Mouse (Mus musculus) adrenal gland, adult 10 weeks (tissue): ENCODE results near the gene Gm37240. TPM values are rescaled to one million over a fixed set of nuclear protein-coding genes. Genes with fewer than 3 reads are reported as not detected.

Experiments
- polyA plus RNA-seq: library from polyadenylated mRNA; stranded (reverse); fragments of 350-450 nt; fragmentation: Illumina TruSeq; extraction: RNeasy Lipid Tissue Mini Kit (QIAGEN cat#74804); gene quantifications from one replicate; pipeline ENCODE4 v1.2.3, GENCODE M21; 2014; ENCODE audit warnings: low read depth, low replicate concordance

Gm37240 gene
- polyA plus RNA-seq: 0.35 TPM

DNA sequence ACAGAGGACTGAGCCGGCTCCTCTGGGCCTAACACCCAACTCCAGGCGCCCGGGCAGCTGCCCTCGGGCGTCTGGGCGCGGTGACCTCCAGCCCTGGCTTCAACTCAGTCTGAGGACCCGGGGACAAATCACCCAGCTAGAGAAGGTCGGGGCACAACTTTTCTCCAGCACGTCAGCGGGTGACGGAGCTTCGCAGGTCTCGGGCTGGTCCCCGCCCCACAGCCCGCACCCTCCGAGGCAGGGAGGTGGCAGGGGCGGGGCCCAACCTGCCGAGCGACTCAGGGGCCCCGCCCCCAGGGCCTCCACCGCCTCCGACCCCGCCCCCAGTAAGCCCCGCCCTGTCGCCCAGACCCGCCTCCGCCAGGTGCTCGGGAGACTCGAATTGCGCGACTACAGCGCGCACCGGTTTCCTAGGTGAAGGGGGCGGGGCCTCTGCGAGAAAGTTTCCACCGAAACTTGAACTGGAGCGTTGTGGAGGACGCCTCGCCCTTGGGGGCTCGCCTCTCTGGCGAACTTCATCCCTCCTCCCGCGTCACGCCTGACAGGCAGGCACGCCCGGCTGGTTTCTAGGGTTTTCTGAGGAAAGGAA lies at the start of gene Gm37240, which contains the start of gene Glt28d2:
TSS of gene Gm37240 (minus strand) at position 280 of the 589 bp plus-strand sequence.
TSS of gene Glt28d2 (minus strand) at position 278 of the 589 bp plus-strand sequence.

DNA sequence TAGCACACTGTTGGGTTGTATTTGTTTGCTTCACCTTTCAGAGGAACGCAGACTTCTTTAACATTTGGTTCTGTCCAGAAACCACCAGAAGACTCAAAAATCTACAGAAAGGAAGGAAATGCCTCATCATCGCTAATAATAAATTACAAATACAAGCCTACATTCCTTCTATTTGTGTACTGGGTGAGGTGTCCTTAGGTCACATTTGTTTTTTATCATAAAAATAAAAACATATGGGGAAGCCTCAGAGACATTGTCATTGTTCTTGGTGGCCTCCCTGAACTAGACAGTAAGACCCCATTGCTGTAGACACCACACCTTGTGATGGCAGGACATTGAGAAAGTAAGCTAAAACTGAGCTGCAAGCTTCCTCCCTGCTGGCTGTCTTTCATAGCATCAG lies 70.1 kb downstream of the Gm37240 start, which contains the start of gene Fam160a1:
TSS of gene Fam160a1 (minus strand) at position 101 of the 400 bp plus-strand sequence.

DNA sequence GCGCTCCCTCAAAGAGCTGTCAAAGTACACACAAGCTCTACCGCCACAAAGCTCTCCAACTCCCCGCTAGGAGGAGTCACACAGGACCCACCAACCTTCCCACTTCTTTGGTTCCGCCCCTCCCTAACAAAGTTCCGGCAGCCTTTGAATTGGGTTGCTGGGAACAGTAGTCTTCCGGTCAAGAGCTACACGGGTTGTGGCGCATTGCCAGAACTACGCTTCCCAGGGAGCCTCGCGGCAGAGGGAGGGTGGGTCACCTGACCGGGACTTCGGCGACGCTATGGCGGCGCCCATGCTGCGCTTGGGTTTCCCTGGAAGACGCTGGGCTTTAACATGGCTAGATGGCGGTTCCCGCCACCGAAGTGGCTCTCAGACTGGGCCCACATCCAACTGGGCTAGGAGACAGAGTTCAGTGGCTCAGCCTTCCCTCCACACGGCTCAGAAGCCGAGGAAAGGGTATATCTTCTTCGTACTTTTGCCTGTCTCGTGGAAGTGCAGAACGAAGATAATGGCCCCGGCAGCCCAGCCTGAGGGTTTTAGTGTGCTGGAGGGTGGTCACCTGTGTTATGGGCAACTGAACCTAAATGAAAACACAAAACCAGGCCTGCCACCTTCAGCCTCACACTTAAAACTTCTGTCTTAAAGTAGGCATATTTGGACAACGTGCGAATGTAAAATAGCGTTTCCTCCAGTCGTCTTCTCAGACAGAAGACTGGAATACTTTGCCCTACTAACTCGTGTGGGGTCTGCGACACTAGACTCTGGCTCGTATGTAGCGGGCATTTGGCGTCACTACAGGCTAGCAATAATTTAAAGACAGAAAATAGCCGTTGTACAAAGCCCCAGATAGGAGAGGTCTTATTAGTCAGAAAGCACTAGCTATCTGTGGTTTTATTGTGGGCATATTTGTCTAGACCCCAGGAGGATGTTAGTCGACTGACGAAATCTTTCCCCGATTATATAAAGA lies 313.2 kb downstream of the Gm37240 start, which contains the start of gene Gatb:
TSS of gene Gatb (plus strand) at position 256 of the 967 bp plus-strand sequence.

DNA sequence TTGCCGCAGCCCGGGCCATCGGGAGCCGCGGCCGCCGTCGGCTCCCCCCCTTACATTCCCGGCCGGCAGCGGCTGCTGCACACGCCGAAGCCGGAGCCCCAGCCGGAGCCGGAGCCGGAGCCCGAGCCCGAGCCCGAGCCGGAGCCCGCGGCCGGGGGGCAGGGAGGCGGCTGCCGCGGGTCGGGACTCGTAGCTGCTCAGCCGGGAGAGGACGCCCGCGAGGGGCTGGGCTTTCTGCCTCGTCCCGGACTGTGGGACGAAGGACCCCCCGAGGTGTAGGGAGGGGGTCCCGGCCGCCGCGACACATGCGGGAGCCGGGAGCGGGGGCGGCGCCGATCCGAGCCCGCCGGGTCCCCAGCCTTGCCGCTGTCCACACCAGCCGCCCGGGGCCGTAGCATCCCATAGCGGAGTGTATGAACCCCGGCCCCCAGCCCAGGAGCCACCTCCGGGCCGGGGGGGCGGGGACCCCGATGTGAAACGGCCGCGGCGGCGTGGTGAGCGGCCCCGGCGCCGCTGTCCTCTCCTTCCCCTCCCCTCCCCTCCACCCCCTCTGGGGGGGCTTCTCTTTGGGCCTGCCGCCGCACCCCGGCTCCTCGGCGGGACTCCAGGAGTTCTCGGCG lies 1072.4 kb downstream of the Gm37240 start, which contains the start of gene Fbxw7:
TSS of gene Fbxw7 (plus strand) at position 507 of the 620 bp plus-strand sequence.

DNA sequence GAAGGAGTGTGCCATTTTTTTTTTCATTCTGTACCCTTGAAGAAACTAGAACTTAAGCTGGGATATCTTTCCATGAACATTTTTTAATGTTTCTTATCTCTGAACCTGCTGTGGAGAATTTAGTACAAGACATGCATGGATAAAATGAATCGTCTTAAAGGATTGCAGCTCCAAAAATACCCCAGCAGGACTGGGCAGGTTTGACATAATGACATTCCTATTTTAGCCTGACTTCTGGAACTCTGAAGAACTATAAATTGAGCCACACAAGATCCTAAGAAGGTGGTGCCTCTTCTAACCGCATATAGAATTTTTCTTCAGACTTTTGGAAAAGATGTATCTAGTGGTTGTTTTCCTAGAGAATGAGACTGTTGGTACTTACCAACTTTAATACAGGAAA lies 1294.0 kb downstream of the Gm37240 start, which contains the start of gene Tigd4:
TSS of gene Tigd4 (plus strand) at position 301 of the 400 bp plus-strand sequence.

DNA sequence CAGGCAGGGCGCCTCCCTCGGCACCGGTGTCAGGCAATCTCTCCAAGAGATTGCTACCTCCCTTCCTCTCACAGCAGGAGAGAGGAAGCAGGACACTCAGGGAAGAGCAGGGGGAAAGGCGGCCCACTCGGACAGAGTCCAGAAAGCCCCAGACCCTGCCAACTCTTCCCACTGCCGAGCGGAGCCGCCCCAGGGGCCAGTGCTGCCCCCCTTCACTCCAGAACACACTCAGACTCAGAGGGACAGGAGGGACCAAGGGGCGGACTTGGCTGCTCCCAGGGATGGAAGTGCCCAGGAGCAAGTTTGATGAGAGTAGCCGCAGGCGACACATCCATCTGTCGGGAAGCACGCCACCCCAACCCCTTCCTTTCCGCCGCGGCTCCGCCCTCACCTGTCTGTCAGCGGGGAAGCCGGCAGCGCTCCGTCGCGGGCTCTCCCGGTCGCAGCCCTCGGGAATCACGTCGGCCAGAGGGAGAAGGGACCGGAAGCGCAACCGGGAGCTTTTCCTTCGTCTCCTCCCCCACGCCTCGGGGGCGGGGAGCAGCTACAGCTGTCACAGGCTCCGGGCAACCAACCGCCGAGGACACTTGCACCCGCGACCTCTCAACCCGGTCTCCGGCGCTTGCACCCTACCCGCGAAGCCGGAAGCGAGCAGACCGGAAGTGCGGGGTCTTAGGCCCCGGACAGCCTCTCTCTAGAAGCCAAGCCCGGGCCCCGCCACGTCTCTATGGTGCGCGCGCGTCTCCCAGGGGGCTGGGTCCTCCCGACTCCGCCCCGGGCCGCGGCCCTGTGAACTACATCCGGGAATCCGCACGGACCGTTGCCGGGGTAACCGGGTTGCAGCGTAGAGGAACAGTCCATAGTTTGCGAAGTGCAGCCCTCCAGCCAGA lies 1305.0 kb downstream of the Gm37240 start, which contains the start of gene Arfip1:
TSS of gene Arfip1 (minus strand) at position 603 of the 890 bp plus-strand sequence.

DNA sequence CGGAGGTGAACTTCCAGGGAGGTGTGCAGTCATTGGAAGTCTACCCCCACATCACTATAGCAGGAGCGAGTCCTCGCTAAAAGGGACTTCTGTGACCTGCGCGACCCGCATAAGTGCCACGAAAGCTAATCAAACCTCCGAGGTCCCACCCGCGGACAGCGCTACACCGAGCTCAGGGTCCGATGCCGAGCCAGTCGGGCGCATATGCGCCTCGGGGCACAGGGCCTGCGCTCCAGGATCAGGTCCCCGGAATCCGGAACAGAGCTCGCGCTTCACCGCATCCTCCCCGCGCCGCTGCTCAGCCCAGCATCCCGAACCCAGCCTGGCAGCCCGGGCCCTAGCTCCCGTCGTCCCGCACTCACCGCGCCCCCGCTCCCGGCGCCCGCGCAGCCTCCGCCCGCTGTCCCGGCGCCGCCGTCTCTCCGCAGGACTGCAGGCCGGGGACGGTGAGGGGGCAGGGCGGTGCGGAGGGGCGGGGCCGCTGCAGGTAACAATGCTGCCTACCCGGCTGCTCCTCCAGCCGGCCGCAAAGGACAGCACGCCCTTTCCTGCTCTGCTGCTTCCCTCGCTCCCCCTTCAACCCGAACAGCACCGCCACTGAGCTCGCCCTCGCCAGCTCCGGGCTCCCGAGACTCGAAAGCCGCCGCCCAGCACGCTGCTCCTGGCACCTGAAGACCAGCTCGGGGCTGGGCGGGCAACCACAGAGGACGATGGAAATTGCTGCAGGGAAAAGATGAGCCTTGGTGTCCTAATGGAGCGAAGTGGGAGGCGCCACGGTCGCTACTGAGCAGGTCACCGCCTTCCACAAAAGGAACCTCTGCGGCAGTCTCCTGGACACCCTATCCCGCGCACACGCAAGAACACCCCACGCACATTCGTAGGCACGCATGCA lies 1407.1 kb downstream of the Gm37240 start, which contains the start of gene Fhdc1:
TSS of gene Fhdc1 (minus strand) at position 424 of the 892 bp plus-strand sequence.

Other genes starting within 250 kb of the Gm37240 start
- 3.1 TPM for gene Fam160a1, start 70.2 kb downstream of the Gm37240 start, polyA plus RNA-seq
- 2.9 TPM for gene Glt28d2, start within 50 bp of the Gm37240 start, polyA plus RNA-seq
- gene Sh3d19, start 83.6 kb upstream of the Gm37240 start, polyA plus RNA-seq: 10.8 TPM
- not detected for gene Prss48, start 115.0 kb upstream of the Gm37240 start, polyA plus RNA-seq